Mouse (Mus musculus) spleen, adult 2 months (tissue): ENCODE measurements around the gene Inpp5e.

ENCODE experiments used
- CTCF ChIP-seq: fragments of 200-500 bp; IDR thresholded peaks from 2 replicates; pipeline ENCODE4 v1.5.1; 2011; ENCODE audit warnings: mild to moderate bottlenecking, inconsistent platforms; ENCODE audit not compliant: insufficient read depth, insufficient read length, insufficient replicate concordance; ENCODE audit errors: extremely low read depth
- POLR2A ChIP-seq: fragments of 200-500 bp; IDR thresholded peaks from 2 replicates; pipeline ENCODE4 v1.6.1; 2011; ENCODE audit warnings: low read depth, low read length, inconsistent platforms

DNA sequence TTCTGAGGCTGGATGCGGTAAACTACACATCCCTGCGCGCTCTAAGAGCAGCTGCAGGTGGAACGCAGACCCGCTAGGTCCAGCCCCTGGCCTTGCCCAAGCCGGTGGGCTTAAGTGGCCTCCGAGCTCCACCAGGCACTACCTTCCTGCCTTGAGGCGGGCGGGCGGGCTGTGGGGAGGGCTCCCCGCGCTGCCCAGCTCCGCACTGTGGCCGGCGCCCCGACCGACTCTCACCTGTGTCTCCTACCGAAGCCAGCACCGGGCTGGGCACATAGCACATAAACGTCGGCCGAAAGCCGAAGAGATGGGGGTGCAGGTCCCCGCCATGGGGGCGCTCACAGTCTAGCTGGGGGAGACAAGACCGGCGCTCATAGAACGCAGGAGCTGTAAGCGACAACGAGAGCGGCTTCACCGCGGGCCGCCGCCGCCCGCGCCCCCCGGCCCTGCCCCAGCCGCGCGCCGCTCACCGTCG lies 20.3 kb downstream of the Inpp5e start:
- TF ChIP-seq POLR2A: no peak
- no peak for TF ChIP-seq CTCF
